Mouse (Mus musculus): ENCODE data around the gene Vmn2r57. TPM values are rescaled to one million over a fixed set of nuclear protein-coding genes. Genes with fewer than 3 reads are reported as not detected.
"Not testable (repeated sequence)": the region's sequence is repeated elsewhere in the genome, so short reads cannot be mapped to it uniquely, and the experiment has no call there.

Gene Vmn2r57
- total RNA-seq (2014; fragmentation: Nextera tagmentation) (not detected in 2 replicates), total RNA-seq (2017) (not detected in 2 replicates)

DNA sequence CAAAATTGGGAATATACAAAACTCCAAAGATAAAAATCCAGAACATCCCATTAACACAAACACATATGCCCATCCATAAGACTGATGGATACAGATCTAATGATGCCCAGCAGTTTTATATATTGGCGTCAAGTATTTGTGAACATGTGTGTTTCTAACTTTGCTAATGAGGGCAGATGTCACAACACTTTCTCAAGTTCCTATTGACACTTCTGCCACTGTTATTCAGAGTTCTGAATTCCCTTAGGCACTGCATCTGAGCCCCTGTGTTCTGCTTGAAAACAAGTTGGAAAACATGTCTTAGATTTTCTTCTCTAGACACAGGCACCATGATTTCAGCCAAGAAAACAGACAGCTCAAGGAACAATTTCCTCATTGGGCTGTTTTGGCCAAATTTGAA lies at the start of gene Vmn2r57:
Vmn2r57 (minus strand) TSS at position 101 of the 400 bp plus-strand sequence.
- not testable (repeated sequence) for ATAC-seq (replicated peaks; ENCODE audit: poor library complexity, severe bottlenecking)

DNA sequence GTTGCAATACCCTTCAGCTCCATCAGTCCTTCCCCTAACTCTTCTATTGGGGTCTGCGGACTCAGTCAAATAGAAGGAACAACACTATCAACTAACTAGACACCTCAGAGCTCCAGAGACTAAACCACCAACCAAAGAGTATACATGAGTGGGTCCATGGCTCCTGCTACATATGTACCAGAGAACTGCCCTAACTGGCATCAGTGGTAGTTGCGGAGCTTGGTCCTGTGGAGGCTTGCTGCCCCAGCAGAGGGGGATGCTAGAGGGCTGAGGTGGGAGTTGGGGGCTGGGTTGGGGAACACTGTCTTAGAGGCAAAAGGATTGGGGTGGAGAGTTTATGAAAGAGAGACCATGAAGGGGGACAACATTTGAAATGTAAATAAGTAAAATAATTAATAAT lies 49.4 kb upstream of the Vmn2r57 start:
- no peak for ATAC-seq (replicated peaks; ENCODE audit: poor library complexity, severe bottlenecking)

DNA sequence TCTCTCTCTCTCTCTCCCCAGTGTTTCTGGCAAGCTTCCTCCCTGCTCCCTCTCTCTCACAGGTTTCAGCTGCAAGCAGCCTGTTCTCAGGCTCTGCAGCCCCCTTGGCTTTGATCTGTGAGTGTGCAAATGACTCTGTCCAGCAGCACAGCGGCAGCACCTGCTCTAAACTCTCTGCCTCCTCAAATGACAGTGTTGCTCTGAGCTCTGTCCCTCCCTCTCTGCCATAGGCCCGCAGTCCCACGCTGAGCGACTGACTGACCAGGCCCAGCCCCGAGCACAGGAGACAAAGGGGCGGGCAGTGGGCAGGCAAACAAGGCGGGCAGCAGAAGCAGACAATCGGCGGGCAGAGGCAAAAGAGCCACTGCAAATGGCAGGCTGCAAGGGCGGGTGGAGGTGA lies 3.4 kb upstream of the Vmn2r57 start:
- ATAC-seq (replicated peaks; ENCODE audit: poor library complexity, severe bottlenecking): no peak

GRCm38 (mm10) chr7:41394130-41394529 lies 54.4 kb downstream of the Vmn2r57 start:
- ATAC-seq (replicated peaks; ENCODE audit: poor library complexity, severe bottlenecking): no peak

GRCm38 (mm10) chr7:41393048-41393971 lies 55.2 kb downstream of the Vmn2r57 start, which contains the start of gene AI987944:
TSS of gene AI987944 (minus strand) at chr7:41393379.
- peak; percentile 95 for ATAC-seq (replicated peaks; ENCODE audit: poor library complexity, severe bottlenecking)

Other genes with a start within 250 kb of the Vmn2r57 start
- gene AI987944, start 55.3 kb downstream of the Vmn2r57 start, total RNA-seq (2014; fragmentation: Nextera tagmentation): 23.8 and 33.7 TPM in 2 replicates
- gene AI987944, start 55.3 kb downstream of the Vmn2r57 start, total RNA-seq (2017): 19.5 and 27.3 TPM in 2 replicates
- not detected in 2 replicates for gene Gm20449, start 50.7 kb upstream of the Vmn2r57 start, total RNA-seq (2014; fragmentation: Nextera tagmentation)
- not detected in 2 replicates for gene Gm20449, start 50.7 kb upstream of the Vmn2r57 start, total RNA-seq (2017)
- 12.0 and 23.4 TPM in 2 replicates for gene AW146154, start 51.2 kb upstream of the Vmn2r57 start, total RNA-seq (2014; fragmentation: Nextera tagmentation)
- gene AW146154, start 51.2 kb upstream of the Vmn2r57 start, total RNA-seq (2017): 7.5 and 8.4 TPM in 2 replicates
- not detected in 2 replicates for gene Gm6871, start 125.0 kb upstream of the Vmn2r57 start, total RNA-seq (2014; fragmentation: Nextera tagmentation)
- not detected in 2 replicates for gene Gm6871, start 125.0 kb upstream of the Vmn2r57 start, total RNA-seq (2017)
- 26.0 and 27.4 TPM in 2 replicates for gene 2610021A01Rik, start 150.5 kb upstream of the Vmn2r57 start, total RNA-seq (2014; fragmentation: Nextera tagmentation)
- 25.9 and 27.7 TPM in 2 replicates for gene 2610021A01Rik, start 150.5 kb upstream of the Vmn2r57 start, total RNA-seq (2017)
- 15.0 and 22.6 TPM in 2 replicates for gene Zfp788, start 184.5 kb upstream of the Vmn2r57 start, total RNA-seq (2014; fragmentation: Nextera tagmentation)
- gene Zfp788, start 184.5 kb upstream of the Vmn2r57 start, total RNA-seq (2017): 9.2 and 10.6 TPM in 2 replicates